Mouse (Mus musculus): ENCODE data around the gene Chrne. TPM values are rescaled to one million over a fixed set of nuclear protein-coding genes. Genes with fewer than 3 reads are reported as not detected.

Gene Chrne
- polyA plus RNA-seq, 1 experiment from 2014 or later = not detected

Other genes with a start within 250 kb of the Chrne start
- gene Pelp1, start 209.2 kb downstream of the Chrne start, polyA plus RNA-seq (2016; fragmentation: Nextera tagmentation; extraction: Ambion mirVana) = 63.0 and 65.1 TPM in 2 replicates
- 24.6 and 25.5 TPM in 2 replicates for gene Arrb2, start 186.6 kb downstream of the Chrne start, polyA plus RNA-seq (2016; fragmentation: Nextera tagmentation; extraction: Ambion mirVana)
- 48.4 and 51.5 TPM in 2 replicates for gene Med11, start 167.3 kb downstream of the Chrne start, polyA plus RNA-seq (2016; fragmentation: Nextera tagmentation; extraction: Ambion mirVana)
- 0.09 TPM in 1 of 2 replicates, not detected in the other for gene Zmynd15, start 159.8 kb downstream of the Chrne start, polyA plus RNA-seq (2016; fragmentation: Nextera tagmentation; extraction: Ambion mirVana)
- gene Cxcl16, start 159.2 kb downstream of the Chrne start, polyA plus RNA-seq (2016; fragmentation: Nextera tagmentation; extraction: Ambion mirVana) = 0.49 TPM in 2 replicates
- gene Tm4sf5, start 114.0 kb downstream of the Chrne start, polyA plus RNA-seq (2016; fragmentation: Nextera tagmentation; extraction: Ambion mirVana) = 0.98 and 1.2 TPM in 2 replicates
- gene Vmo1, start 104.6 kb downstream of the Chrne start, polyA plus RNA-seq (2016; fragmentation: Nextera tagmentation; extraction: Ambion mirVana) = 0.30 TPM in 1 of 2 replicates, not detected in the other
- gene Gltpd2, start 100.0 kb downstream of the Chrne start, polyA plus RNA-seq (2016; fragmentation: Nextera tagmentation; extraction: Ambion mirVana) = 0.16 and 0.19 TPM in 2 replicates
- gene Psmb6, start 93.8 kb downstream of the Chrne start, polyA plus RNA-seq (2016; fragmentation: Nextera tagmentation; extraction: Ambion mirVana) = 1,140 and 1,215 TPM in 2 replicates
- gene Gm40193, start 86.3 kb downstream of the Chrne start, polyA plus RNA-seq (2016; fragmentation: Nextera tagmentation; extraction: Ambion mirVana) = not detected in 2 replicates
- 1.4 and 2.0 TPM in 2 replicates for gene Pld2, start 79.2 kb downstream of the Chrne start, polyA plus RNA-seq (2016; fragmentation: Nextera tagmentation; extraction: Ambion mirVana)
- 15.1 and 17.2 TPM in 2 replicates for gene Mink1, start 56.3 kb downstream of the Chrne start, polyA plus RNA-seq (2016; fragmentation: Nextera tagmentation; extraction: Ambion mirVana)
- not detected in 2 replicates for gene 4930544D05Rik, start 3.4 kb downstream of the Chrne start, polyA plus RNA-seq (2016; fragmentation: Nextera tagmentation; extraction: Ambion mirVana)
- gene Gp1ba, start 19.9 kb upstream of the Chrne start, polyA plus RNA-seq (2016; fragmentation: Nextera tagmentation; extraction: Ambion mirVana) = 0.18 and 0.75 TPM in 2 replicates
- gene Rnf167, start 28.0 kb upstream of the Chrne start, polyA plus RNA-seq (2016; fragmentation: Nextera tagmentation; extraction: Ambion mirVana) = 85.0 and 104 TPM in 2 replicates
- 136 and 160 TPM in 2 replicates for gene Slc25a11, start 28.3 kb upstream of the Chrne start, polyA plus RNA-seq (2016; fragmentation: Nextera tagmentation; extraction: Ambion mirVana)
- gene Pfn1, start 35.4 kb upstream of the Chrne start, polyA plus RNA-seq (2016; fragmentation: Nextera tagmentation; extraction: Ambion mirVana) = 2,132 and 2,568 TPM in 2 replicates
- 67.8 and 75.6 TPM in 2 replicates for gene Eno3, start 38.0 kb upstream of the Chrne start, polyA plus RNA-seq (2016; fragmentation: Nextera tagmentation; extraction: Ambion mirVana)
- 182 and 196 TPM in 2 replicates for gene Spag7, start 50.2 kb upstream of the Chrne start, polyA plus RNA-seq (2016; fragmentation: Nextera tagmentation; extraction: Ambion mirVana)
- gene Camta2, start 68.9 kb upstream of the Chrne start, polyA plus RNA-seq (2016; fragmentation: Nextera tagmentation; extraction: Ambion mirVana) = 8.9 and 11.6 TPM in 2 replicates
- gene Inca1, start 80.9 kb upstream of the Chrne start, polyA plus RNA-seq (2016; fragmentation: Nextera tagmentation; extraction: Ambion mirVana) = 1.1 and 1.2 TPM in 2 replicates
- gene Kif1c, start 81.3 kb upstream of the Chrne start, polyA plus RNA-seq (2016; fragmentation: Nextera tagmentation; extraction: Ambion mirVana) = 2.0 and 2.2 TPM in 2 replicates
- gene Zfp3, start 145.0 kb upstream of the Chrne start, polyA plus RNA-seq (2016; fragmentation: Nextera tagmentation; extraction: Ambion mirVana) = 3.0 and 5.1 TPM in 2 replicates
- 0.18 TPM in 1 of 2 replicates, not detected in the other for gene Scimp, start 193.4 kb upstream of the Chrne start, polyA plus RNA-seq (2016; fragmentation: Nextera tagmentation; extraction: Ambion mirVana)
- gene Rabep1, start 225.6 kb upstream of the Chrne start, polyA plus RNA-seq (2016; fragmentation: Nextera tagmentation; extraction: Ambion mirVana) = 28.1 and 33.1 TPM in 2 replicates